Mouse (Mus musculus) stomach, embryonic 15.5 days (tissue): ENCODE measurements around the gene Kcnma1. TPM values are rescaled to one million over a fixed set of nuclear protein-coding genes. Genes with fewer than 3 reads are reported as not detected.

ENCODE experiments used
- ATAC-seq: fragments of 200-750 bp; cut with Nextera tagmentation; 2 replicates; pipeline ENCODE4 v1.8.0; 2017; ENCODE audit warnings: low read depth, moderate number of reproducible peaks, moderate TSS enrichment; ENCODE audit not compliant: insufficient read depth, low FRiP score
- H3K27ac ChIP-seq: fragments of 300-500 bp; sonication (generic); 2 replicates; pipeline ENCODE4 v1.5.1; 2015; ENCODE audit warnings: mild to moderate bottlenecking, inconsistent platforms
- H3K27me3 ChIP-seq: fragments of 300-500 bp; sonication (generic); replicated peaks from 2 replicates; pipeline ENCODE4 v1.6.1; 2015; ENCODE audit warnings: inconsistent platforms
- H3K36me3 ChIP-seq: fragments of 300-500 bp; sonication (generic); 2 replicates; pipeline ENCODE4 v1.6.1; 2015; ENCODE audit warnings: inconsistent platforms
- H3K4me1 ChIP-seq: fragments of 300-500 bp; sonication (generic); 2 replicates; pipeline ENCODE4 v1.6.1; 2015; ENCODE audit warnings: inconsistent platforms
- H3K4me2 ChIP-seq: fragments of 300-500 bp; sonication (generic); 2 replicates; pipeline ENCODE4 v1.6.1; 2015; ENCODE audit warnings: mild to moderate bottlenecking, inconsistent platforms
- H3K4me3 ChIP-seq: fragments of 300-500 bp; sonication (generic); replicated peaks from 2 replicates; pipeline ENCODE4 v1.5.1; 2015; ENCODE audit warnings: inconsistent platforms
- H3K9ac ChIP-seq: fragments of 300-500 bp; sonication (generic); 2 replicates; pipeline ENCODE4 v1.6.1; 2015; ENCODE audit warnings: inconsistent platforms
- H3K9me3 ChIP-seq: fragments of 300-500 bp; sonication (generic); 2 replicates; pipeline ENCODE4 v1.6.1; 2016; ENCODE audit warnings: inconsistent platforms
- WGBS: fragments of 180-500 bp; shearing (Covaris S2); methylation state at CpG from one replicate; pipeline ENCODE4 v1.1.7; 2015; 5-methylcytosine and 5-hydroxymethylcytosine counted together
- polyA plus RNA-seq: library from polyadenylated mRNA; unstranded; fragments of >200 nt; fragmentation: Nextera tagmentation; extraction: Ambion mirVana; gene quantifications from 2 replicates; pipeline ENCODE4 v1.2.1, GENCODE M21; 2015

Gene Kcnma1
- polyA plus RNA-seq, 1 experiment from 2014 or later = 11.2 TPM

DNA sequence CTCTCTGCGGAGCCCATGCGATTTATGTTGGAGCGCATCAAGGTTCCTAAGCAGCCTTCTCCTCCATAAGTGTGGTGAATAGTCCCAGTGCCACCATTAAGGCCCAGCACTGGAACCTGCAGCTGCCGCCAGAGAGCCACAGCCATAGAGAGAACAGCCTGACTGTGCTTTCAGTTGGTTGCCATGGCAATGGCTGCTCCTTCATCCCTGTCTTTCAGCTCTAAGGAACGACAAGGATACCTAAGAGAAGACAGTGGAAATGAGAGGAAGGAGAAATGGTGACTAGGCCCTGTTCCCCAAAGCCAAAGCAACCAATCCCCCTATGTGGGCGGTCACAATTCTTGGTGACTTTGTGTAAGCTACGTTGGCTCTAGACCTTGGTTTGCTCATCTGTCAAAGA, 303.3 kb downstream of the Kcnma1 start:
- no peak overlapping the region for H3K4me2 ChIP-seq
- no peak overlapping the region for H3K9ac ChIP-seq
- H3K4me3 ChIP-seq = no peak overlapping the region
- no peak overlapping the region for H3K27ac ChIP-seq
- no peaks in the 10 kb centered on the region for H3K27me3 ChIP-seq
- ATAC-seq = no peak
- H3K4me1 ChIP-seq = no peaks in the 10 kb centered on the region
- no peaks in the 10 kb centered on the region for H3K36me3 ChIP-seq
- whole genome bisulfite sequencing = 82% methylated on average over 7 of the region's 7 CpGs
- H3K9me3 ChIP-seq = no peaks in the 10 kb centered on the region

DNA sequence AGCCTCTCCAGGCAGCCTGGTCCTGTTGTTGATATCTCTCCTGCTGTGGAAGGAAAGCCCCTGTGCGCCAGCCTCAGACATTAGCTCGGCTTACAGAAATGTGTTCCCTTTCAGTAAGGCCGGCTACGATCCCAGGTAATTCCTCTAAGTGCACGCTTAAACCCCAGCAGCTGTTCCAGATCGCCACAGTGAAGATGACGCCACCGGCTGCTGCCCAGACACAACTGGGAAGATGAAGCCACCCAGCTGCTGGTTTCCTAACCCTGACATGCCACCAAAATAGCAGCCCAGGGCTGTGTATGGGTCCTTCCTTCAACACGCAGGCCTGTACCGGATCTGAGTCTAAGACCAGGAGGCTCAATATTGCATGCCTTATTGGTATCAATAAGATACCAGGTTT, 307.5 kb downstream of the Kcnma1 start:
- no peaks in the 10 kb centered on the region for H3K9me3 ChIP-seq
- H3K4me2 ChIP-seq = no peak overlapping the region
- ATAC-seq = no peak
- no peaks in the 10 kb centered on the region for H3K4me1 ChIP-seq
- no peak overlapping the region for H3K9ac ChIP-seq
- H3K27ac ChIP-seq = no peak overlapping the region
- 42% methylated on average over 10 of the region's 10 CpGs for WGBS
- H3K4me3 ChIP-seq = no peak overlapping the region
- no peaks in the 10 kb centered on the region for H3K36me3 ChIP-seq
- H3K27me3 ChIP-seq = no peaks in the 10 kb centered on the region

DNA sequence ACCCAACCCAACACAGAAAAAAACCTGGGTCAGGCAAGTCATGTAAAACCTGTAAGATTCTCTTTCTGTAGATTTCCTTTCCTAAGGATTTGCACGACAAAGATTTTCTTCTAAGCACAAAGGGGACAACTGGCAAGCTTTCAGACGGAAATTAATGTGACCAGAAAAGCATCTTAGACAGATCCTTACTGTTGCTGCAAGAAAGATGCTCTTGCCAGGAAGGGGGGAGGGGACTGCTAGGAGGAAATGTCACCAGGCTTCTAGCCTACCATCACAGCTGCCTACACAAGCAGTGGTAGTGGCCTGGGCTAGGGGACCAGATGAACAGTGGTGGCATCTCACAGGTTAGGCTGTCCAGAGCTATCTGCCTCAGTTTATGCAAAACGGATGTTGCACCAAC, 308.6 kb downstream of the Kcnma1 start:
- no peak overlapping the region for H3K4me2 ChIP-seq
- H3K4me1 ChIP-seq = no peaks in the 10 kb centered on the region
- H3K27me3 ChIP-seq = no peaks in the 10 kb centered on the region
- WGBS = 53% methylated on average over 3 of the region's 3 CpGs
- no peak overlapping the region for H3K9ac ChIP-seq
- ATAC-seq = no peak
- H3K9me3 ChIP-seq = no peaks in the 10 kb centered on the region
- H3K36me3 ChIP-seq = no peaks in the 10 kb centered on the region
- H3K4me3 ChIP-seq = no peak overlapping the region
- H3K27ac ChIP-seq = no peak overlapping the region

DNA sequence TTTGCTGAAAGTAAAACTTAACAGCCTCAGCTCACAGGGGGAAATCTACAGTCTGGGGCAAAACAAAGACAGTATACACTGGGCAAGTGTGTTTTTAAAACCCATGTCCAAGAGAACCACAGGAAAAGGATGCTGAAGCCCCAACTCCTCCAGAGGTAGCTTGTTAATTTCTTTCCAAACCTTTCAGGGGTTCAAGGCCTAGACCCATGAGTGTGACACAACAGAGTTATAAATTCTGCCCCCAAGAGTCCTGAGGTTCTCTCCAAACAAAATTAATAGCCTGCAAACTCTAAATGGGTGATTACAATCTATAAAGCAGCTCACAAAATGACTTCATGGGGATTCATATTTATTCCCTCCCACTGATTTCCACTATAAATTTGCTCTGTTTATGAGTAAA, 310.0 kb downstream of the Kcnma1 start:
- Histone ChIP-seq H3K27me3 (no peaks in the 10 kb centered on the region), H3K36me3 (no peaks in the 10 kb centered on the region), H3K27ac (no peak overlapping the region), H3K9ac (no peak overlapping the region), H3K9me3 (no peaks in the 10 kb centered on the region), H3K4me1 (no peaks in the 10 kb centered on the region), H3K4me3 (no peak overlapping the region), H3K4me2 (no peak overlapping the region)
- no peak for ATAC-seq

GRCm38 (mm10) chr14:23696341-23696740, 317.9 kb downstream of the Kcnma1 start:
- H3K36me3 ChIP-seq = no peaks in the 10 kb centered on the region
- no peak overlapping the region for H3K4me2 ChIP-seq
- H3K9me3 ChIP-seq = no peaks in the 10 kb centered on the region
- no peak overlapping the region for H3K4me3 ChIP-seq
- ATAC-seq = no peak
- no peak overlapping the region for H3K9ac ChIP-seq
- H3K27me3 ChIP-seq = no peaks in the 10 kb centered on the region
- WGBS = 57% methylated on average over 3 of the region's 3 CpGs
- no peak overlapping the region for H3K27ac ChIP-seq
- H3K4me1 ChIP-seq = no peaks in the 10 kb centered on the region

- Histone ChIP-seq H3K27me3 (no peaks in the 10 kb centered on the region), H3K4me1 (no peaks in the 10 kb centered on the region), H3K4me3 (no peak overlapping the region), H3K36me3 (no peaks in the 10 kb centered on the region), H3K9me3 (no peaks in the 10 kb centered on the region), H3K9ac (no peak overlapping the region), H3K27ac (no peak overlapping the region), H3K4me2 (no peak overlapping the region)
- WGBS = 52% methylated on average over 5 of the region's 5 CpGs
- no peak for ATAC-seq
Observed at GRCm38 (mm10) chr14:23689681-23690080, 324.6 kb downstream of the Kcnma1 start.

DNA sequence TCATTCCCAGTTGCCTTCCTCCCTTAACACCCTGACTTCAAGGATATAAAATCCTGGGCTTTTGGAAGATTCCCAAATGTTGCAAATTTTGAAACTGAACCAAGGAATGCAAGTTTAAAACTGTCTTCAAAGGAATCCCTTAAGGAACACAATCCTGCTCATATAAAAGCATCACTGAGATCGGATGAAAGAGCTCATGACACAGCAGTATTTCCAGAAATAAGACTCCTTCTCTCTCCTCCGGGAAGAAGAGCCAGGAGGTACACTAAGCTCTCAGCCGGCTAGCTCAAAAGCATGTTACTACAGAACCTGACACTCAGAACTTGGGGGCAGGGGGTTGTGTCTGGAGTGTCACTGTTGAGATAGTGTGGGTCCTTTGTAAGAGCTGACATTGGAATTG, 325.8 kb downstream of the Kcnma1 start:
- Histone ChIP-seq H3K27ac (no peak overlapping the region), H3K4me1 (no peaks in the 10 kb centered on the region), H3K4me3 (no peak overlapping the region), H3K9me3 (no peaks in the 10 kb centered on the region), H3K4me2 (no peak overlapping the region), H3K27me3 (no peaks in the 10 kb centered on the region), H3K9ac (no peak overlapping the region), H3K36me3 (no peaks in the 10 kb centered on the region)
- WGBS = 56% methylated on average over 3 of the region's 3 CpGs
- no peak for ATAC-seq

DNA sequence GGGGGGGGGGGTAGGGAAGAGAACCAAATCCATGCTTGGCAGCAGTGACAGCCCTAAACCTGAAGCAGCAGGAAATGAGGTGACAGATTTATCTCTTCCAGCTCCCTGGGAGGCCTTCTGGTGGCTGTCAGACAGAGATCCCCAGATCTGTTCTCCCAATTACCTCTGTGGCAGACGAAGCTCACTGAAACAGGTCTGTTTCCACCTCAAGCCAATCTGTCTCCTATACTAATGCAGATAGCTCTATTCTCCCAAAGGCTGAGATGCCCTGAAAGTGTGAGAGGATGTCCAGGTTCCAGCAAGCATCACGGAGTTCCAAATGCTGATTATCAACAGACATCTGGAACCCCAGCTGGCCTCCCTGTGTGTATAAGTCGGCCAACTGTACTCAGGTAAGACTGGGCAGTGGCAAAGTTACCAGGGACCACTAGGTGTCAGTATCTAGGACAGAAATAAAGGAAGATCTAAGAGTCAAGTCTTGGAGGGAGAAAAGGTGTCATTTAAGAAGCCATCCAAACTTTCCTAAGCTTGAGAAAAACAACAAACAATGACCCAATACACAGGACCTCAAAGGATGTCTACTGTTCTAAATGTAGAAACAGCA, 329.7 kb downstream of the Kcnma1 start:
- Histone ChIP-seq H3K9ac (no peak overlapping the region), H3K27ac (no peak overlapping the region), H3K27me3 (no peaks in the 10 kb centered on the region), H3K4me3 (no peak overlapping the region), H3K4me1 (no peaks in the 10 kb centered on the region), H3K36me3 (no peaks in the 10 kb centered on the region), H3K4me2 (no peak overlapping the region), H3K9me3 (no peaks in the 10 kb centered on the region)
- ATAC-seq = no peak
- WGBS = 36% methylated on average over 3 of the region's 3 CpGs

DNA sequence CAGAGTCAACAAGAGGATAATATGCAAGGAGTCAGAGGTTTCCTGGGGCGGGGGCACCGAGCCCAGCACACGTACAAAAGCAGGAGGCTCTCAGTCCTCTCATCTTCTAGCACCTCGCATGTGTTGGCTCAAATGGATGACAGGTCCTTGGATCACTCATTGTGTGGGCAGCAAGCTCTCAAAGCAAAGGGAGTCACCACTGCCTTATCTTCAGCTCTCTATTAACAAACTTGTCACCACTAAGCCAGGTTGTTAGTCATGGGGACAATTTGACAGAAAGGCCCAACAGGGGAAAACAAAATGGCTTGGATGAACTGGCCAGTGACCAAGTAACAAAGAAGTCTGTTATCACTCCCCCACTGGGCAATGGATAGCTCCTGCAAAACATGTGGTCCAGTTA, 331.5 kb downstream of the Kcnma1 start:
- H3K27ac ChIP-seq = no peak overlapping the region
- 48% methylated on average over 4 of the region's 4 CpGs for WGBS
- no peak overlapping the region for H3K4me2 ChIP-seq
- no peak overlapping the region for H3K4me3 ChIP-seq
- H3K36me3 ChIP-seq = no peaks in the 10 kb centered on the region
- H3K4me1 ChIP-seq = no peaks in the 10 kb centered on the region
- H3K9ac ChIP-seq = no peak overlapping the region
- no peaks in the 10 kb centered on the region for H3K27me3 ChIP-seq
- no peak for ATAC-seq
- no peaks in the 10 kb centered on the region for H3K9me3 ChIP-seq

- H3K36me3 ChIP-seq = no peaks in the 10 kb centered on the region
- H3K9ac ChIP-seq = no peak overlapping the region
- H3K4me3 ChIP-seq = no peak overlapping the region
- no peaks in the 10 kb centered on the region for H3K27me3 ChIP-seq
- ATAC-seq = no peak
- no peaks in the 10 kb centered on the region for H3K4me1 ChIP-seq
- WGBS = 51% methylated on average over 2 of the region's 2 CpGs
- H3K4me2 ChIP-seq = no peak overlapping the region
- H3K27ac ChIP-seq = no peak overlapping the region
- no peaks in the 10 kb centered on the region for H3K9me3 ChIP-seq
Observed at GRCm38 (mm10) chr14:23679378-23679777, 334.9 kb downstream of the Kcnma1 start.

GRCm38 (mm10) chr14:23666420-23666819, 347.9 kb downstream of the Kcnma1 start:
- H3K9me3 ChIP-seq = no peaks in the 10 kb centered on the region
- no peak overlapping the region for H3K27ac ChIP-seq
- H3K4me2 ChIP-seq = no peak overlapping the region
- no peaks in the 10 kb centered on the region for H3K27me3 ChIP-seq
- no peak overlapping the region for H3K4me3 ChIP-seq
- WGBS = 87% methylated on average over 3 of the region's 3 CpGs
- no peak overlapping the region for H3K9ac ChIP-seq
- no peaks in the 10 kb centered on the region for H3K4me1 ChIP-seq
- H3K36me3 ChIP-seq = no peaks in the 10 kb centered on the region
- ATAC-seq = no peak

- H3K4me1 ChIP-seq = no peaks in the 10 kb centered on the region
- H3K36me3 ChIP-seq = no peaks in the 10 kb centered on the region
- H3K9ac ChIP-seq = no peak overlapping the region
- H3K4me3 ChIP-seq = no peak overlapping the region
- H3K4me2 ChIP-seq = no peak overlapping the region
- no peaks in the 10 kb centered on the region for H3K9me3 ChIP-seq
- no peaks in the 10 kb centered on the region for H3K27me3 ChIP-seq
- no peak for ATAC-seq
- no peak overlapping the region for H3K27ac ChIP-seq
- WGBS = 54% methylated on average over 4 of the region's 4 CpGs
Observed at GRCm38 (mm10) chr14:23651682-23652081, 362.6 kb downstream of the Kcnma1 start.

DNA sequence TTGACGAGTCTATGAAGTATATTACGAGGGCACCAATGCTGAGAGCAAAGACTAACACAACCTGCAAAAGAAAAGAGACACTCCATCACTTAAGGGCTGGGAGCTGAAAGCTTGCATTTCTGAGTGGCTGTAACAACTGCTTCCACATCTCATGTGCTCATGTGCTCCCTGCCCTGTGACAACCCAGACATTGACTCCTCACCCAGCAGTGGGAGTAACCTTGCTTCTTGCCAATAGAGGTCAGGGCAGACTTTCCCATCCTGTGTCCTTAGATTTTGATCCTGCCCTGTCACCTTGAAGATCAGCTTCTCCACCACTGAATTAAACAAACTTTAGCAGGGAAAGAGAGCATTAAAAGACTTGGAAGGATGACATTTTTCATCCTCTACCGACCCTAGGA, 364.2 kb downstream of the Kcnma1 start:
- H3K9ac ChIP-seq = no peak overlapping the region
- no peak for ATAC-seq
- WGBS = 86% methylated on average over 3 of the region's 3 CpGs

More for the DNA sequence above, 364.2 kb downstream of the Kcnma1 start:
- no peaks in the 10 kb centered on the region for H3K9me3 ChIP-seq
- no peaks in the 10 kb centered on the region for H3K36me3 ChIP-seq
- H3K4me2 ChIP-seq = no peak overlapping the region
- no peak overlapping the region for H3K4me3 ChIP-seq
- H3K27me3 ChIP-seq = no peaks in the 10 kb centered on the region
- no peaks in the 10 kb centered on the region for H3K4me1 ChIP-seq
- H3K27ac ChIP-seq = no peak overlapping the region
